Comparison of ENCODE assay signal across 9 mouse cellular contexts in genomic region chr5:37289236-37289635, GRCm38 (mm10). TPM values are rescaled to one million over a fixed set of nuclear protein-coding genes. Genes with fewer than 3 reads are reported as not detected.
A peak's percentile ranks its signal among the peaks of the same experiment; 100 is the strongest.
DNase-seq lines count a peak whose midpoint lies in the region; ATAC-seq and TF ChIP-seq lines count a peak whose summit lies in the region.
"Had no signal": no experiment of that assay in that cellular context is flagged by ENCODE, and none has a peak within 500 bp of the region (broad histone marks: within the 10 kb centered on the region; RNA-seq: fewer than 3 reads in every experiment).

No protein-coding gene starts in this region.

- TF ChIP-seq POLR2A in MEL (IDR thresholded peaks at IDR 0.05; ENCODE audit: control insufficient read depth in 1 of 2, insufficient read depth in 1 of 2, low read depth in 1 of 2, low read length in 2 of 2, poor library complexity in 1 of 2) = no peak
- TF ChIP-seq POLR2A in lung, adult 2 months (IDR thresholded peaks at IDR 0.05; ENCODE audit: borderline replicate concordance, extremely low read depth, low read depth, low read length) = no peak

- no peak overlapping the region for H3K4me2 ChIP-seq in hindbrain, embryonic 11.5 days (replicated peaks; ENCODE audit: low read depth, low read length)
- H3K4me2 ChIP-seq: limb, embryonic 15.5 days had no signal

- no peak overlapping the region for H3K9ac ChIP-seq in MEL (ENCODE audit: control insufficient read depth, low read depth, low read length, poor library complexity, severe bottlenecking)
- no peak overlapping the region for H3K9ac ChIP-seq in hindbrain, embryonic 11.5 days (ENCODE audit: low read depth, low read length)
- H3K9ac ChIP-seq: limb, embryonic 15.5 days had no signal

- no peaks in the 10 kb centered on the region for H3K79me2 ChIP-seq in MEL (ENCODE audit: control insufficient read depth, insufficient read depth, low read length, poor library complexity)

- no peaks in the 10 kb centered on the region for H3K36me3 ChIP-seq in MEL (ENCODE audit: control insufficient read depth in 1 of 2, insufficient read depth in 2 of 2, low read length in 2 of 2)
- H3K36me3 ChIP-seq in hindbrain, embryonic 11.5 days (ENCODE audit: control insufficient read depth, insufficient read depth, low read length) = peaks cover 10% of the 10 kb centered on the region; the same call in 1 of the 2 replicates
- H3K36me3 ChIP-seq: limb, embryonic 15.5 days had no signal

- TF ChIP-seq CTCF in MEL (IDR thresholded peaks at IDR 0.05 in 2 of 3, conservative IDR thresholded peaks at IDR 0.05 in 1 of 3; ENCODE audit: control insufficient read depth in 1 of 3, insufficient read depth in 1 of 3, low read depth in 2 of 3, low read length in 3 of 3, poor library complexity in 1 of 3, severe bottlenecking in 1 of 3) = peak; percentile 61 to 75 (median 70)
- peak; percentile 89 for TF ChIP-seq CTCF in lung, adult 2 months (IDR thresholded peaks at IDR 0.05; ENCODE audit: insufficient read depth, low read length)

- H3K9me3 ChIP-seq in MEL (replicated peaks; ENCODE audit: insufficient read depth, low read length) = no peaks in the 10 kb centered on the region
- H3K9me3 ChIP-seq in hindbrain, embryonic 11.5 days (ENCODE audit: control insufficient read depth, low read length) = no peaks in the 10 kb centered on the region
- H3K9me3 ChIP-seq: limb, embryonic 15.5 days had no signal

- no peak for TF ChIP-seq EP300 in MEL (IDR thresholded peaks at IDR 0.05; ENCODE audit: low read depth in 1 of 2, low read length in 2 of 2)

- peak; percentile 42 for TF ChIP-seq RAD21 in MEL (IDR thresholded peaks at IDR 0.05; ENCODE audit: low read depth, low read length)

- intact Hi-C loops in heart, postnatal 14 days (cut with DNase I) = loop anchor here (5.0 kb wide), 1 partner anchor 127 kb away; no protein-coding TSS in a partner anchor

- no peak overlapping the region for H3K4me3 ChIP-seq in MEL (ENCODE audit: control insufficient read depth in 1 of 2, insufficient read depth in 1 of 2, low read depth in 2 of 2, low read length in 2 of 2)
- H3K4me3 ChIP-seq in hindbrain, embryonic 11.5 days (ENCODE audit: low read depth, low read length) = no peak overlapping the region
- H3K4me3 ChIP-seq in lung, adult 2 months (replicated peaks; ENCODE audit: extremely low read depth, low read depth, low read length) = no peak overlapping the region
- H3K4me3 ChIP-seq: limb, embryonic 15.5 days had no signal

- DNase-seq in heart, postnatal 14 days = peak; percentile 26 to 48
- no peak for DNase-seq in heart, adult 11 months
- peak; percentile 24 for DNase-seq in MEL (ENCODE audit: low read depth, low spot score)
- DNase-seq in cerebellum, postnatal 25 days = peak; percentile 55 to 72
- DNase-seq in hindbrain, embryonic 11.5 days (ENCODE audit: low spot score) = peak; percentile 75
- peak; percentile 8 for DNase-seq in lung, adult 2 months
- peak; percentile 71 for DNase-seq in retina, postnatal 1 day
- DNase-seq in ovary, postnatal 14 days (ENCODE audit: low spot score) = no peak

- peak; percentile 45; the same call in 1 of the 2 replicates for ATAC-seq in hindbrain, embryonic 11.5 days (ENCODE audit: low FRiP score)

- no peaks in the 10 kb centered on the region for H3K4me1 ChIP-seq in MEL (ENCODE audit: control insufficient read depth in 1 of 2, insufficient read depth in 2 of 2, low read length in 2 of 2)
- H3K4me1 ChIP-seq in hindbrain, embryonic 11.5 days (replicated peaks; ENCODE audit: control insufficient read depth, insufficient read depth, low read length) = no peaks in the 10 kb centered on the region
- H3K4me1 ChIP-seq in lung, adult 2 months (ENCODE audit: control insufficient read depth, insufficient read depth, low read length) = no peaks in the 10 kb centered on the region
- H3K4me1 ChIP-seq: limb, embryonic 15.5 days had no signal

- no peaks in the 10 kb centered on the region for H3K27me3 ChIP-seq in MEL (ENCODE audit: control insufficient read depth in 1 of 2, insufficient read depth in 2 of 2, low read length in 2 of 2)
- no peaks in the 10 kb centered on the region for H3K27me3 ChIP-seq in hindbrain, embryonic 11.5 days (ENCODE audit: control insufficient read depth, insufficient read depth, low read length)
- H3K27me3 ChIP-seq: limb, embryonic 15.5 days had no signal

- 20% methylated on average over 3 of the region's 3 CpGs for WGBS in hindbrain, embryonic 11.5 days
- WGBS in lung, adult 2 months = 11% methylated on average over 3 of the region's 3 CpGs

- H3K27ac ChIP-seq in MEL (ENCODE audit: control insufficient read depth, low read depth, low read length) = no peak overlapping the region
- no peak overlapping the region for H3K27ac ChIP-seq in hindbrain, embryonic 11.5 days (ENCODE audit: low read depth, low read length)
- H3K27ac ChIP-seq: limb, embryonic 15.5 days had no signal

TF ChIP-seq in MEL, 35 proteins besides CTCF, POLR2A, EP300 and RAD21:
- TF ChIP-seq USF2 (IDR thresholded peaks at IDR 0.05; ENCODE audit: borderline replicate concordance in 1 of 2, insufficient read depth in 1 of 2, low read depth in 1 of 2, low read length in 2 of 2) (no peak), ZC3H11A (IDR thresholded peaks at IDR 0.05; ENCODE audit: low read depth, low read length) (0 out of 2 replicates have a peak, but pooled peaks have one; percentile 8), MAZ (IDR thresholded peaks at IDR 0.05; ENCODE audit: low read depth, low read length) (no peak), MAFK (IDR thresholded peaks at IDR 0.05; ENCODE audit: borderline replicate concordance, low read depth, low read length) (no peak), TCF12 (IDR thresholded peaks at IDR 0.05; ENCODE audit: low read depth, low read length) (no peak), SMC3 (IDR thresholded peaks at IDR 0.05; ENCODE audit: low read depth, low read length) (peak; percentile 58), UBTF (IDR thresholded peaks at IDR 0.05; ENCODE audit: borderline replicate concordance, insufficient read depth, low read depth, low read length) (no peak)
TF ChIP-seq in MEL: peak in this region for 2.

RNA-seq across cellular contexts. Expression of gene Evc, which starts 47.5 kb away (rescaled TPM):
- total RNA-seq in heart, postnatal 14 days (2021) = 1 to 10 TPM; 5.5 to 5.8 TPM
- not detected in 2 replicates for total RNA-seq in MEL (2012; rRNA removed)
- not detected for polyA plus RNA-seq in MEL (2012; ENCODE audit: insufficient read depth in 1 of 2, insufficient read length in 2 of 2, low read depth in 1 of 2, low replicate concordance in 2 of 2, missing spikeins in 1 of 2)
- 9.5 TPM in 2 replicates for polyA plus RNA-seq in hindbrain, embryonic 11.5 days (2014; fragmentation: Nextera tagmentation; extraction: Ambion mirVana)
- polyA plus RNA-seq in lung, adult 2 months (2012; rRNA removed) = 11.0 and 11.8 TPM in 2 replicates

RNA-seq across cellular contexts. Expression of gene Crmp1, which starts 47.5 kb away (rescaled TPM):
- 1 to 10 TPM; 1.1 to 4.2 TPM for total RNA-seq in heart, postnatal 14 days (2021)
- not detected in 2 replicates for total RNA-seq in MEL (2012; rRNA removed)
- not detected for polyA plus RNA-seq in MEL (2012; ENCODE audit: insufficient read depth in 1 of 2, insufficient read length in 2 of 2, low read depth in 1 of 2, low replicate concordance in 2 of 2, missing spikeins in 1 of 2)
- polyA plus RNA-seq in hindbrain, embryonic 11.5 days (2014; fragmentation: Nextera tagmentation; extraction: Ambion mirVana) = 340 and 413 TPM in 2 replicates
- polyA plus RNA-seq in lung, adult 2 months (2012; rRNA removed) = 0.50 and 0.83 TPM in 2 replicates

RNA-seq across cellular contexts. Expression of gene Evc2, which starts 49.1 kb away (rescaled TPM):
- 1 to 10 TPM; 3.6 to 3.8 TPM for total RNA-seq in heart, postnatal 14 days (2021)
- not detected in 2 replicates for total RNA-seq in MEL (2012; rRNA removed)
- polyA plus RNA-seq in MEL (2012; ENCODE audit: insufficient read depth in 1 of 2, insufficient read length in 2 of 2, low read depth in 1 of 2, low replicate concordance in 2 of 2, missing spikeins in 1 of 2) = not detected
- 7.7 and 8.1 TPM in 2 replicates for polyA plus RNA-seq in hindbrain, embryonic 11.5 days (2014; fragmentation: Nextera tagmentation; extraction: Ambion mirVana)
- polyA plus RNA-seq in lung, adult 2 months (2012; rRNA removed) = 14.2 and 15.2 TPM in 2 replicates

Comparison
In these comparisons a context has a peak if more than half of its experiments do, and no peak if none do; other contexts are left out.
1. DNase-seq: peak in heart, postnatal 14 days (2 of 2), MEL (single experiment), cerebellum, postnatal 25 days (2 of 2), hindbrain, embryonic 11.5 days (single experiment), lung, adult 2 months (single experiment) and retina, postnatal 1 day (single experiment); none in heart, adult 11 months (single experiment) and ovary, postnatal 14 days (single experiment).
2. RNA of gene Evc, which starts 47.5 kb away (polyA plus RNA-seq): 11.0 to 11.8 TPM in lung, adult 2 months and 9.5 TPM in hindbrain, embryonic 11.5 days; not detected in MEL; every median in the first group is over 10 times any median in the second.
3. RNA of gene Crmp1, which starts 47.5 kb away (polyA plus RNA-seq): 340 to 413 TPM in hindbrain, embryonic 11.5 days; 0.50 to 0.83 TPM in lung, adult 2 months and not detected in MEL; every median in the first group is over 100 times any median in the second.